Mouse (Mus musculus) heart, postnatal 25 days (tissue): ENCODE results near the gene Bmp10. TPM values are rescaled to one million over a fixed set of nuclear protein-coding genes. Genes with fewer than 3 reads are reported as not detected.
"Not testable (repeated sequence)": the region's sequence is repeated elsewhere in the genome, so short reads cannot be mapped to it uniquely, and the experiment has no call there.

Experiments used
- DNase-seq: peaks from one replicate; pipeline ENCODE4 v3.0.0; 2022; ENCODE audit warnings: low spot score
- intact Hi-C: fragments of 180-260 bp; cut with DNase I; formaldehyde crosslinking; loops from one replicate; pipeline ENCODE4 v1.15.1; 2025
- total RNA-seq, 2 experiments: library from RNA; stranded (reverse); gene quantifications; 2 replicates each; pipeline ENCODE4 v1.2.3; 2021

The Bmp10 gene
- total RNA-seq, 2 experiments from 2014 or later, result 55.6 to 58.8 TPM

DNA sequence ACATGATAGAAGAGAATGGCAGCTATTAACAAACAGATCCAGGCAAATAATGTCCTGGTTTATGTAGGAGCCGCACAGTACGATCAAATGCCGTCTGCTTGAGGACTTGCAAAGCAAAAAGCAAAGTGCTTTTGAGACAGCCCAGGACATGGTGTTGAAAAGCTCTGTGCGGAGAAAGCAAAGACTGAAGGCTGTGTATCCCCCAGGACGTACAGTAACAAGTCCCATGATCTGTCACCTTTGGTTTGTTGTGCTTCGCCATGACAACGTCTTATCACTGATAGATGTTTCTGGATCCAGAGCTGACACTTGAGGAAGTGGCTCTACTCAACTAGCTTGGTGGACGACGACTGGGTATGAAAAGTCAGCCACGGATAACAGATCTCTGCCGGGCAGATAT lies 14.5 kb downstream of the Bmp10 start:
- no peak for DNase-seq
- intact Hi-C loops, result no loop called here

DNA sequence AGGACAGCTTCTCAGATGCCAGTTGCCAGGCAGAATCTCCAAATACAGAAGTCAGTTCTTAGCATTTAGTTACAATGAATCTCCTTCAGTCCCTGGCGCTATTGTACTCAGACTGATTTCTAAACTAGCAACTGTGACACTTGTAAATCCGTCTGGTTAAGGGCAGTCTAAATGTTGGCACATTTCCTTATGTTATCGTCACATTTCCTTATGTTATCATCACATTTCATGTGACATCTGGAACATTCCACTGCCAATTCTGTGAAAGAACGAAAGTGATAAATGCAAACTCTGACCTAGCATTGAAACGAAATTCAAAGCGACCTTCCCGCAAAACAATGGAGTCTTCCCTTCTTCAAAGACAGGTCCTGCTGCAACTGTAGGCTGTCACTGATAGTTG lies 16.4 kb downstream of the Bmp10 start:
- intact Hi-C loops, result no loop called here
- no peak for DNase-seq

DNA sequence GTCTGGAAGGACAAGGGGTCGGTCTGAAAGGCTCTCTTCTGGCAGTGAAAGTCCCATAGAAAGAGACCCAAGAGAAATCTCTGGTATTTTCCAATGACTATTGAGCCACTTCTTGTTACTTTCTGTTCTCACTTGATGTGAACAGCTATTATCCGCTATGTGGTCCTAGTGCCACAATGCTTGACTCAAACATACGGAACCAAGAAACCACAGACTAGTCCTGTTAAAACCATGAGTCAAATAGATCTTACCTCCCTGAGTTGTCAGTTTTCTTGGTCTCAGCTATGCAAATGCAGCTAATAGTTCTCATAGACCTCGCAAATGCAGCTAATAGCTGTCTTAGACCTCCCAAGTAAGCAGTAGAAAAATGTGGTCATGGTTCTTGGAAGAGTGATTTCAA lies 18.4 kb downstream of the Bmp10 start:
- intact Hi-C loops, result no loop called here
- no peak for DNase-seq

DNA sequence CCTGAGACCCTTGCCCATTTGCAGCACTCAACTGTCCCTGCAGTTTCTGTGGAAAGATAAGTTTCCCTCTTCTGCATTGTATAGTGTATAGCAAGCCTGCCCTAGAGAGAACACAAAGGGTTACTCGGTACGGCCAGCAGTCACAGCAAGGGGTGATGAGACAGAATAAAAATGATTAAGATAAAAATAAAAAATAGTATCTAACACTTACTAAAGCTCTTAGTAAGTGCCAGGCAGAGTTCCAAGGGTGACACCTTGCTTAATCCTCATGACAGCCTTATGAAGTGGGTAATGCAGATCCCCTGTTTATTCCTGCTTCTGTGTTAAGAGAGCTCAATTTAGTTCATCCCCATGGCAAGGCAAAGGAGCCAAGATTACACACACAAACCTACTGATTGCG lies 20.7 kb downstream of the Bmp10 start:
- intact Hi-C loops, result no loop called here
- no peak for DNase-seq

DNA sequence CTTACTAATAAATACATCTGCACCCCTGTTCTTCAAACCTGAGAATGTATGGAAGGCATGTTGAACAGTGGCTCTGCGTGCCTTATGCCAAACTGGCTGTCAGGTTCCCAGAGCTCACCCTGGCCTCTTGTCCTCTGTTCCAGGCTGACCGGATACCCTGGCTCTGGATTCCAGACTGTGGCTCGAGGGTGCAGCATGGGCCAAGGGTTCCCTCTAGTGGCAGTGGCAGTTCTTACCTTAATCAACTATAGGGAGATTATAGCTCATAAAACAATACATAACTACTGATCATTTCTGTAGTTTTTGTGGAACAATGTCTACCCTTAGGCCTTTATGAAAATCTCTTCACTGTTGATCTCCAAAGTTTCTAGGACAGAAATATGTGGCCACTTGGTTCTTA lies 22.2 kb downstream of the Bmp10 start:
- no peak for DNase-seq
- intact Hi-C loops, result loop anchor here (5.0 kb wide), 1 partner anchor 54 kb away; no protein-coding TSS in a partner anchor

DNA sequence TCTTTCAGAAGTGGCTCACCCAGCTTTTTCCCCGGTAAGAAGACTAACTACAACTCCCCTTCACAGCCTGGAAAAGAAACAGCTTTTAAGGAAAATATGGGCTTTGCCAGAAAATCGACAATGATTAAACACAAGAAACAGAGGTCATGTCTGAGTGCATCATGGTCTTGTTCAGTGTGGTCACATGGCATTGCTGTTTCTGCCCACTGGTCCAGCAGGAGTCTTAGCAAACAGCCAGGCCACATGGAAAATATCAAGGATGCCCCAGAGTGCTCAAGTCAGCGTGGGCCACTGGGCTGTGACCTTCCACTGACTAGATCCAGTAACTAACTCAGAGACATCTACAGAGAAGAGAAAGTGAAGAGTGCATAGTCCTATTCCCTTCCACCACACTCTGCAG lies 23.0 kb downstream of the Bmp10 start:
- intact Hi-C loops, result loop anchor here (5.0 kb wide), 1 partner anchor 54 kb away; no protein-coding TSS in a partner anchor
- no peak for DNase-seq

DNA sequence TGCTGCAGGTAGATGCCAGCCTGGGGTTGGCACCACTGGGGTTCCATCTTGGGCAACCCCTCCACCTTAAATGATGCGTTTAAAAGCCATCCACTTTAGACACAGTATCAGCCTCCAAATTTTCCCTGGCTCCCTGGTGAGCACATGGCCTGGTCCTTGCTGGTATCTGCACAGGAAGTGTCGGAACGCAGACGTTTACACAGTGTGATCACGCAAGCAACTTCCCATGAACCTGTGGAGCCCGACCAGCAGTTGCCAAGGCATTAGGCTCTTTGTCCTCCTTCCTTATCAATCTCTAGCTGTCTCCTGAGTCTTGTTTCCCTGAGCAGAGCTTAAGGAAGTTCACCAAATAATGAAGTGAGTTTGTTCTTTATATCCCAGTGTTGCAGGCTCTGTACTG lies 26.7 kb downstream of the Bmp10 start:
- no peak for DNase-seq
- intact Hi-C loops, result no loop called here

DNA sequence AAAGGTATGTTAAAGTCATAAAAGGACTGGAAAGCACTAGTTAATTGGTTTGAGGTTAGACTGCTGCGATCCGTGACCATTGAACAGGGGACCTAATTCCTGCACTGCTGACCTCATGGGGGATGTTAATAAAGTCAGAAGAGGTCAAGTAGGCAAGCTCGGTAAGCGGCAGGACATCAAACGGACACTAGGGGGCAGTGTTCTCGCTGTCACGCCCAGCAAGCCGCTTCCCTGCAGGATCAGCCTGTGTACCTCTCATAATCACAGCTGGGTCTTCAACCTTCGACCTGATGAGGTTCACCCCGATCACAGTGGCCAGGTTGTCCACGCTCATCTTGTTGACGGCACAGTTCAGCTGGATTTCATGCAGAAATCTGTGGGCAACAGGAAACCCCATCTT lies 37.4 kb downstream of the Bmp10 start:
- DNase-seq, result no peak
- intact Hi-C loops, result loop anchor here (1.0 to 2.0 kb wide), 3 partner anchors 47 to 205 kb away; no protein-coding TSS in a partner anchor

DNA sequence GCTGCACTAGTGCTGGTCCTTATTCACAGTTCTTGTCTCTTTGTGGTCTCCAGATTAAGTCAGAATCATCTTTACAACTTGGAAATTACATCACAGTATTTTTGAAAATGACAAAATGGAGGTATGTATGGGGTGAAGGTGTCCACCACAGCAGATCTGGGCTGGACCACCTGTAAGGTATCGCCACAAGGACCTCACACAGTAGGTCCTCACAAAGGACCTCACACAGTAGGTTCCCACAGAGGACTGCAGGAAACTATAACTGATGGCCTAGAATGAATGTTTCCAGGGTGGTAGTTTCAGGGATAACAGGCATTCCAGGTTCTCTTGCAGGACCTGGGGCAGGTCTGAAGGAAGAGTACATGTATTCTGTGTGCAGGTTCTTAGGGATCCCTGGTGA lies 38.6 kb downstream of the Bmp10 start:
- no peak for DNase-seq
- intact Hi-C loops, result loop anchor here (2.0 kb wide), 2 partner anchors 55 to 203 kb away; no protein-coding TSS in a partner anchor

DNA sequence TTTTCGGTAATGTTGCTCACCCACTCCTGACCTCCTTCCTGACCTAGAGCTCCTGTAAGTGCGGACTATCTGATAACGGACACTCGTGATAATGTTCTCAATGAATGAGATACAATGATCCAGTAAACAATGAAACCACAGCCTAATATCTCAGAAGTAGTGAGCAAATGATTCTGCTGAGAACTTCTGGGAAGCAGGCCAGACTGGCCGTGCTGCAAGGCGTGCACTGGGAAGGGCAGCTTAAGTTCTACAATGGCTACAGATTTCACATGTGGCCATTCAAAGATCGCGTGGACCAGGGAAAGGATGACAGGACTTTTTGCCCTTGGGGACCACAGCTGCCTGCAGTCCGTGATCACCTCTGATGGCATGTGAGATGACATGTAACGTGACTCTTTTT lies 39.6 kb downstream of the Bmp10 start:
- intact Hi-C loops, result no loop called here
- DNase-seq, result no peak

DNA sequence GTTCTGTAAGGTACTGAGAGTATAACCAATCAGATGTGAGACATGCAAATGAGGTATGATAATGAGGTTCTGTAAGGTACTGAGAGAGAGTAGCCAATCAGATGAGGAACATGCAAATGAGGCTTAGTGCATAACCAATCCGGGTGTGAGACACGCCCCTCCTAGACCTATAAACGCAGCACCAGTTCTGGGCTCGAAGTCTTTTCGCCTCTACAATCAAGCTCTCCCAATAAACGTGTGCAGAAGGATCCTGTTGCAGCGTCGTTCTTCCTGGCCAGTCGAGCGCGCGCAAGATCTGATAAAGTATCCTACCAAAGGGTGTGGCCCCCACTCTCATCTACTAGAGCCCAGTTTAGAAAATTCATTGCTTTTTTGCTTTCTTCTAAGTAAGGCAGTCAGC lies 41.3 kb downstream of the Bmp10 start:
- DNase-seq, intact Hi-C loops: not testable (repeated sequence)

DNA sequence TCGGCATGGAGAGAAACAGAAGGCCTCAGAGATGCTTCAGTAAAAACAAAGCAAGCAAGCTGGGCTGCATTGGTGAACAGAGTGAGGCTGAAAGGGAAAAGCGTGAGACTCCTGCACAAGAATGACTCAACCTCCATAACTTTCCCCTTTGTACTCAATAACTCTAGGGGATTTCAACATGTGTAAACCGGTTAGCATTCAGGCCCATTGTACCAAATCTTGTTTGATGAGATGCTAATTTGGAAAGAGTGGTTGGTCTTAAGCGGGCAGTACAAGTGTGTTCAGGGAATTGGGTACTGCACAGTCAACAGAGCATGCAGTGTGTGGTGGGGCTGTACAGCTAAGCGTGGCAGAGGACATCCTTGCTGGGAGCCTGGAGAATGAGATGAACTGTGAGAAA lies 46.4 kb downstream of the Bmp10 start:
- no peak for DNase-seq
- intact Hi-C loops, result no loop called here

DNA sequence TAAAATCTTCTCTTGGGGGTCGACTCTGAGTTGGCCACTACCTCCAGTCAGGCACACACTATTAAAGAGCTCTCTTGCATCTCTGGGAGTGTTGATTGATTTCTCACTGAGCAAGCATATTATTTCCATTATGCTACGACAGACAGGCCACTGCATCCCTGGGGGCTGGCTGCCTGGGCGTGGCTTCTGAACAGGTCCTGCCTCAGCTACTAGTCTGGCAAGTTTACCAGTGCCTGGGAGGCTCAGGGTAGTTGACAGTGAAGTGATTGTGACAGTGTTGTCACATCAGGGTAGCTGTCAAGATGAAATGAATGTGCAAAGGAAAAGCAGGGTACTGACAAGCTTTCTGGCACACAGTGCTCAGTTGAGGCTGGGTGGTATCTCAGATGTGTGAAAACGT lies 50.1 kb downstream of the Bmp10 start:
- intact Hi-C loops, result no loop called here
- DNase-seq, result no peak

DNA sequence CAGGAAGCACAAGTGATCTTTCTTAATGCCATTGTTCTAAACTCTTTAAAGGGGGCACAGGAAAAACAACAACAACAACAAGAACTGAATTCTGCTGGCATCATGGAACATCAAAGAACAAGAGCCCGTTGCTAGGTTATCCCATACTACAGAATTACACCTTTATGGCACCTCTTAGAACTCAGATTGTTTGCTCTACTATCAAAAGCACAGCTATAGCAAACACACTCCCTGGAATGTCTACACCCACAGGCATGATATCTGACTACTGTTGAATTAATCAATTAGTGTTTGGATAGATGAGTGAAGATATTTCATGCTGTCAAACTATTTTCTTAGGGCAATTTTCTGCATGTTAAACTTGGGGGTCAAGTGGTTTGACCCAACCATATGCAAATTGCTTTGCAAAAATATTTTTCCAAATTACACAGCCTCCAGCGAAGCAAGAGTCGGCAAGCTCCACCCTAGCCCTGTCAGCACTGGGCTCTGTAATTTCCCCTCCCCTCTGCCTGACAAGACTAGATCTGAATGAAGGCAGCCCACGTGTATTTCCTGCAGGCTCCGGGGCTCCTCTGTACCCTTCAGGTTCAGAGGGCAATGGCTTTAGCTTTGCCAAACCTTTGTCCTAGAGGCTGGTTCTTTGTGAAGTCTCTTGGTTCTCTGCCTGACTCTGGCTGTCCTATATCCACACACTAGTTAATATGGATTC lies 50.7 kb downstream of the Bmp10 start:
- intact Hi-C loops, result no loop called here
- no peak for DNase-seq

DNA sequence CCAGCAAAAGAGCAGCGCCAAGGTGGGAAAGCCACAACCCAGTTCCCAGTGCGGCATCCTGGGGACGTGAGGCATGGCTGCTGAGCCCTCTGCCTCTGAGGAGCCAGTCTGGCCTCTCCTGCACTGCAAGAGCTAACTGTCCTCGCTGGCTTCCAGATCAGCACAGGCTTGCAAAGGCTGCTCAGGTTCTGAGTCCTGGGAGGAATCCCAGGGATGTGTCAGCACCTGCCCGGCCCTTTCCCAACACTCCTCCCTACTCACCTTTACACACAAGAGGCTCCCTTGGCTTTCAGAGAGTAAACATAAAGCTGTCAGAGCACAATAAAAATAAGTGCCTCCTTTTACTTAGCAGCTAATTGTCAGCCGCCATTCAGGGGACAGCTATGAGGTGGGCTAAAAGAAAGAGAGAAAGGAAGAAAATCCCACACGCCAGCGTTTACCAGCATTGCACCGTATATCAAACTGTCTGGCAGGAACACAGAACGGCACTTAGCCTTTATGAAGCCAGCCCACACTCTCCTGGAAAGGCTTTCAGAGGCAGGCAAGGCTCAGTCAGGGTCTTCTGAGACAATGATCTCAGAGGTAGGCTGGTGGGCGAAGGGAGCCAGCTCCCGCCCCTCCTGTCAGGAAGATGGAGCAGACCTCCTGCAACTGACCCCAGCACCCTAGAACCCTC lies 54.6 kb downstream of the Bmp10 start:
- no peak for DNase-seq
- intact Hi-C loops, result no loop called here

DNA sequence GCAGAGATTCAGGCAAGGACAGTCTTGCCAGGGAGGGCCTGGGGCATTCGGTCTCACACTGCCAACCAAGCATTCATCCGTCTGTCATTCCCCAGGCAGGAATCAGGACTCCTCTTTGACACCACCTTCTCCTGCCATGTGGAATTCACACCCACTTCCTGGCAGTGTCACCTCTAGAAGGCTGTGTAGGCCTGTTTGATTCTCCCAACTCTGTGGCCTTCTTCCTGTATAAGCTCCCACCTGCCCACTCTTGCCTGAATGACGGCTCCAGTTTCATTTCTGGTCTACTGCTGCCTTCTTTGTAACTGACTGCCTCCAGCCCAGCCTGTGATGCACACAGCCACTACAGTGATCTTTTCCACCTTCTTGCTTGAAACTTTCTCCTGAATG lies 55.1 kb downstream of the Bmp10 start:
- intact Hi-C loops, result no loop called here
- DNase-seq, result no peak

DNA sequence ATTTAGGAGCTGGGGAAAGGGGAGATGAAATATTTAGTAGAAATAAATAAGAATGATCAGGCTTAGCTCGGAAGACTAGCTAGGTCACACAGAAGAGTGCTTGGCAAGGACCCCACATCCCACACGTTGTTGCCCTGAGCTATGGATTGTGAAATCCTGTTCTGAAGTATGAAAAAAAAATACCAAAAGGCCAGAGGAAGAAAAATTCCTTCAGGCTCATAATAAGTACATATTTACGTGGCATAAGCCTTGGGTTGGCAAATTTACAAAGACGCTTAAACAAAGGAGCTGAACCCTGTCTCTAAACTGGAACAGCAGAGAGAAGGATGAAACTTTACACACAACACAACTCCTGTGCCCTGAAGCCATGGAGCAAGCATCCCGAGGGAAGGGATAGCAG lies 56.0 kb downstream of the Bmp10 start:
- DNase-seq, result no peak
- intact Hi-C loops, result no loop called here

Other genes with a start within 250 kb of the Bmp10 start
- gene Antxr1, start 93.2 kb upstream of the Bmp10 start, total RNA-seq, result 10 to 100 TPM in 1 of 2 experiments, 1 to 10 TPM in 1; 9.8 to 11.7 TPM
- gene Gkn1, start 78.1 kb upstream of the Bmp10 start, total RNA-seq, result not detected
- gene Gkn2, start 55.6 kb upstream of the Bmp10 start, total RNA-seq, result not detected
- 1 to 10 TPM; 1.1 to 1.5 TPM for gene Gkn3, start 40.1 kb upstream of the Bmp10 start, total RNA-seq
- 1 to 10 TPM; 3.1 to 3.8 TPM for gene Arhgap25, start 104.3 kb downstream of the Bmp10 start, total RNA-seq
- gene Prokr1, start 161.7 kb downstream of the Bmp10 start, total RNA-seq, result under 1 TPM; 0.73 to 0.84 TPM
- 1 to 10 TPM; 2.3 to 2.6 TPM for gene Aplf, start 243.2 kb downstream of the Bmp10 start, total RNA-seq